Mouse (Mus musculus) ES-Bruce4 (cell line): Measurements from ENCODE around the gene Fgfr2.

Source experiments
- CTCF ChIP-seq: IDR thresholded peaks from one replicate; pipeline ENCODE4 v1.8.1; 2011; ENCODE audit warnings: low read depth, low read length
- EP300 ChIP-seq: IDR thresholded peaks from 2 replicates; pipeline ENCODE4 v1.6.1; 2011; ENCODE audit warnings: low read depth, low read length; ENCODE audit not compliant: insufficient read depth
- POLR2A ChIP-seq: IDR thresholded peaks from one replicate; pipeline ENCODE4 v1.8.1; 2011; ENCODE audit warnings: low read length; ENCODE audit not compliant: insufficient read depth

- TF ChIP-seq CTCF (no peak), POLR2A (no peak), EP300 (no peak)
Observed at GRCm38 (mm10) chr7:133044721-133045120, 78.4 kb downstream of the Fgfr2 start.
